Mouse (Mus musculus): ENCODE data around the gene Usf3.

The Usf3 gene

GRCm38 (mm10) chr16:44173966-44174530 is 1.0 kb downstream of the Usf3 start:
- no peak for DNase-seq (ENCODE audit: low spot score in 2 of 2)

GRCm38 (mm10) chr16:44175001-44175400 is 2.0 kb downstream of the Usf3 start:
- DNase-seq (ENCODE audit: low spot score in 2 of 2): no peak

DNA sequence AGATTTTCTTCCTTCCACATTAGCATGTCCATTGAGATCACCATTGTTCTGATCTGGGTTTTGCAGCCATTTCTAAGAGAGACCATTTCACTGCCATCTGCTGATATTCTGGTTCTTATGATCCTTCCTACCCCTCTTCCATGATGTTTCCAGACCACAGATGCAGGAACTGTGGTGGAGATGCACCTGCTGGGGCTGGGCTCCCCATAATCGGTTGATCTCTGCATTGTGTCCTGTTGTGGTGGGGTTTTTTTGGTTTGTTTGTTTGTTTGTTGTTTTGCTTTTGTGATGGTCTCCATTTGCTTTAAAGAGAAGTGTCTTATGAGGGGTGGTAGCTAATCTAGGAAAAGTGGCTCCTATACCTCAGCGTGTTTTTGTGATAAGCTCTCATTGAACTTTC is 3.5 kb downstream of the Usf3 start:
- no peak for DNase-seq (ENCODE audit: low spot score in 2 of 2)

GRCm38 (mm10) chr16:44178555-44178954 is 5.5 kb downstream of the Usf3 start:
- DNase-seq (ENCODE audit: low spot score in 2 of 2): no peak

- DNase-seq (ENCODE audit: low spot score in 2 of 2): no peak
Measured at GRCm38 (mm10) chr16:44182597-44182996, 9.6 kb downstream of the Usf3 start.

- no peak for DNase-seq (ENCODE audit: low spot score in 2 of 2)
Measured at GRCm38 (mm10) chr16:44184769-44185168, 11.7 kb downstream of the Usf3 start.

GRCm38 (mm10) chr16:44187172-44187571 is 14.1 kb downstream of the Usf3 start:
- no peak for DNase-seq (ENCODE audit: low spot score in 2 of 2)

DNA sequence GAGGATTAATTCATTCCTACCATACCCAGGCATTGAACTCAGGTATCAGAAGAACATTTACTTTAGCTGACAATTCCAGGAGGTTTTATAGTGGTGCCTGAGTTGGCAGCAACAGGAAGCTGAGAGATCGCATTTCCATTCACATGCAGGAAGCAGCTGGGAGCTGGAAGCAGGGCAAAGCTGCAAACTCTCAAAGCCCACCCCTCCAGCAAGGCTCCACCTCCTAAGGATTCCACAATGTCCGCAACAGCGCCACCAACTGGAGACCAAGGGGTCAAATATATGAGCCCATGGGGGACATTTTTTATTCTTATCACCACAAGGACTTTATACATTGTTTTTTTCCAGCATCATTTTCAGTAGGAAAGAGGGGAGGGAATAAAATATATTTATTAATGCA is 15.7 kb downstream of the Usf3 start:
- no peak for DNase-seq (ENCODE audit: low spot score in 2 of 2)

- DNase-seq (ENCODE audit: low spot score in 2 of 2): no peak
Measured at GRCm38 (mm10) chr16:44190032-44190431, 17.0 kb downstream of the Usf3 start.

GRCm38 (mm10) chr16:44190968-44191367 is 17.9 kb downstream of the Usf3 start:
- no peak for DNase-seq (ENCODE audit: low spot score in 2 of 2)

DNA sequence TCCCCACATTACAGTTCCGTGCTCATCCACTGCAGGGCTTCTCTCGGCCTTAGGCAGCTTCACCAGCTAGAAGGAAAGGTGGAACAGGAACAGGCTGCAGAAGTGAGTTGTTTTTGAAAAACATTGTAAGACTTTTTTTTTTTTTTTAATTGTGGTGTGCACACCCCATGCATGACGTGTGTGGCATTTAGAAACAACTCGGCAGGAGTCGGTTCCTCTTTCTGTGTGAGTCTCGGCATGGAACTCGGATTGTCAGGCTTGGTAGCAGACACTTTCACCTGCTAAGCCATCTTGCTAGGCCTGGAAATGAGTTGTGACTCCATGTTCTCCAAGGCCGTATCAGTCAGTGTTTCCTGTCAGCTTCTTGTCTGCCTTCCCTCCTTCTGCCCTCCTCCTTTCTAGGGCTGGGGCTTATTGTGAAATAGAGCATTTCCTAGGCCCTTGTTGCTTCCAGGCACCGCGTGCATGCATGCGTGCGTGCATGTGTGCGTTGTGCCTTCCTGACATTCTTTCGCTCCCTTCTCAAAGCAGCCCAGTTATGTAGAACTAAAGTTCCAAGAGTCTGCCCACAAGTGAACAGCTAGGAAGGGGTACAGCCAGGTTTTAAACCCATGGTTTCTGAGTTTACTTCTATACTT is 26.1 kb downstream of the Usf3 start:
- DNase-seq (ENCODE audit: low spot score in 2 of 2): no peak

GRCm38 (mm10) chr16:44200146-44200545 is 27.1 kb downstream of the Usf3 start:
- no peak for DNase-seq (ENCODE audit: low spot score in 2 of 2)

- no peak for DNase-seq (ENCODE audit: low spot score in 2 of 2)
Measured at GRCm38 (mm10) chr16:44204331-44204730, 31.3 kb downstream of the Usf3 start.

GRCm38 (mm10) chr16:44205973-44206372 is 32.9 kb downstream of the Usf3 start:
- DNase-seq (ENCODE audit: low spot score in 2 of 2): no peak

- no peak for DNase-seq (ENCODE audit: low spot score in 2 of 2)
Measured at GRCm38 (mm10) chr16:44210156-44211053, 37.4 kb downstream of the Usf3 start.

DNA sequence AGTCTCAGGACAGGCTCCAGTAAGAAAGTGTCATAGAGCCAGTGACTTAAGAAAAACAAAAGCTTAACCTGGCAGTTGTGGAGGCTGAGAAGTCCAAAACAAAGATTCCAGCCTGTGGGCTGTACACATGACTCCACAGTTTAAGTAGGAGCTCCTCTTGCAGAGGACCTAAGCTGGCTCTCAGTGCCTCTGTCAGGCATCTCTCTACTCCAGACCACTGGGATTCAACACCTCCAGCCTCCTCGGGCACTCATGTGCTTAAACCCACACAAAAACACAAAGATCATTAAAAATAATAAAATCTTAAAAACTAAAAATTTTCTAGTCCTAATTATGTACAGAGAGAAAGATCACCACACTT is 38.0 kb downstream of the Usf3 start:
- DNase-seq (ENCODE audit: low spot score in 2 of 2): no peak

DNA sequence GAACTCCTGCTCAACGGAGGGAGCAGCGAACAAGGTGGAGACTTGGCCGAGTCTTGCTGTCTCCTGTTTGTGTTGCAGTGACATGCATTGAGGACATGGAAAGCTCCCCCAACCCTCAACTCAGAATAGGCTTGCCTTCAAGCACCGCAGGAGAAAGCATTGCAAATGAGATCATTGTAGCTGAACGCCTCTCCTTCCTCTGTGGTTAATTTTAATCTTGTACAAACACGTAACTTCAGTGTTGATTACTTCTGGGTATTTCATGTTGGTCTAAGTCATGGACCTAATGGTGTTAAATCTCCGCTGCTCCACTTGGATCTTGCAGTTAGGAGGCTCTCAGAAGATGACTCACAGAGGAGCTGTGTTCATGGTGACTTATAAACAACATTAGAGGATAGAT is 39.7 kb downstream of the Usf3 start:
- DNase-seq (ENCODE audit: low spot score in 2 of 2): no peak

DNA sequence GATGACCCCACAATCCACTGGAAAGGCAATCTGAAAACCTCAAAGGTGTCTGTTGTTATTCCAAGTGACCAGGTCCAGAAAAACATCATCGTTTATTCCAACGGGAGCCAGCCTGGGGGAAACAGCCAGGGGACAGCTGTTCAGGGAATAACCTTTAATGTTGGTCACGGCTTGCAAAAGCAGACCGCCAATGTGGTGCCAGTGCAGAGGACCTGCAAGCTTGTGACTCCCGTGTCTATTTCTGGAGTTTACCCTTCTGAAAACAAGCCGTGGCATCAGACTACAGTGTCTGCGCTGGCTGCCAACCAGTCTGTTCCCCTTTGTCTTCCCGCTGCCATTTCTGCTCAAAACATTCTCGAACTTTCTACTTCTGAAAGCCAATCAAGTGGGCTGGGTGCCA is 42.5 kb downstream of the Usf3 start:
- no peak for DNase-seq (ENCODE audit: low spot score in 2 of 2)

- DNase-seq (ENCODE audit: low spot score in 2 of 2): no peak
Measured at GRCm38 (mm10) chr16:44216417-44216816, 43.4 kb downstream of the Usf3 start.

- DNase-seq (ENCODE audit: low spot score in 2 of 2): no peak
Measured at GRCm38 (mm10) chr16:44221463-44221862, 48.4 kb downstream of the Usf3 start.

DNA sequence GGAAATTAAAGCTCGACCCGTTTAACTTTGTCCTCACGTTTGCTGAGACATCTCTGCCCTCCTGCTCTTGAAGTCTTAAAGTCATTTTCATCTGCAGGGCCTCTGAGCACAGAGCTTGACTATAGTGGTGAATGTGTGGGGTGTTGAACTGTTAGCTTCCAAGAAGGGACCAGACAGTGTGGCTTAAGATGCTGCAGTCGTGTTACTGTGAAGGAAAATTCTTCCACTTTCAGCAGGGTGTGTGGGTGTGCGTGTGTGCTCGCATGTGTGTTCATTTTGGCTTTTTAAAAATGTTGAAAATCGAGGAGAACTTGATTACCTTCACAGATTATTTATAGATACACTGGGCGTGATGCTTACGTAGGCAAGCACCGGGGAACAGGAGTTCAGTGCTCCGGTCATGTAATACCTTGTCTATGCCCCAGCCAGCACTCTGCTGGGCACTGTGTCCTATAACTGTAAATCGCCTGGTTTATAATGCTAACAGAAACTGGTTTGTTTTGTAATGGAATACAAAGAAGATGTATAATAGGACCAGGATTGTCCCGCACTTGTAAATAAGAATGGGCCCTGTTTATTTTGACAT is 53.8 kb downstream of the Usf3 start:
- no peak for DNase-seq (ENCODE audit: low spot score in 2 of 2)

DNA sequence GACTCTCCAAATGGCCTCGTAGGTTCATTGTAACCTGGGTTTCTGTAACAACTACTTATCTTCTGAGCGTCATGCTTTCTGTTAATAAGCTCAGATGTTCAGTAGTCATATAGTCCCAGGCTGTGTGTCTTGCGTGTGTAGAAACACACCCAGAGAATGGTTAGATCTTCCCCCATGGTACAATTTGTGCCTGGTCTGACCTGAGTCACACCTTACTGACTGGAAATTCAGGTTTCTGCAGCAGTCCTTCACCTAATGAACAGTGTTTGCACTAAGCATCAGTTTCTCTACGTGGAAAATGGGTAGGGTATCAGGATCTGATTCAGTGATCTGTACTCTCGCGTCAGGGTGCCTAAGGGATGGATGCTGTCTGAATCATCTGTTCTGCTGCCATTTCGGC is 60.0 kb downstream of the Usf3 start:
- DNase-seq (ENCODE audit: low spot score in 2 of 2): no peak

DNA sequence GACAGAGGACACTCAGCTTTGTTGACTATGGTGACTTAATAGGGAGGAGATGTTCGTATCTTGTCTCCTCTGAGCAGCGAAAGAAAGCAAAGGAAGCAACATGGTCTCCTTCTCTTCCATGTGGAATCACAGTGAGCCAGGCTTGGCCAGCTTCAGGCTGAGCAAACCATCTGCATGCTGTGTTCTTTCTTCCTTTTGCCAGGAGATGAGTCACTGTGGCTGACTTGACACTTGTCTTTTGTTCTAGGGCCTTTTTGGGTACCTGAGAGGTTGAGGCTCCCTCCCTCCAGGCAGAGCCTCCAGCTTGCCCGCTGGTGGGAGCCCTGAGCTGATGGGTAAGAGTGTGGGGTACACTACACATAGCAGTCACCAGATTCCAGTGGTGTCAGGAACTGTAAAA is 64.8 kb downstream of the Usf3 start:
- no peak for DNase-seq (ENCODE audit: low spot score in 2 of 2)

Measured in right cerebral cortex, postnatal 10 days (tissue).